Mouse (Mus musculus) liver (tissue): ENCODE results near the gene Syne3.

Source experiments
- DNase-seq: peaks from one replicate; pipeline ENCODE4 v3.0.0-alpha.2; 2020; ENCODE audit warnings: mixed read lengths

Gene Syne3

DNA sequence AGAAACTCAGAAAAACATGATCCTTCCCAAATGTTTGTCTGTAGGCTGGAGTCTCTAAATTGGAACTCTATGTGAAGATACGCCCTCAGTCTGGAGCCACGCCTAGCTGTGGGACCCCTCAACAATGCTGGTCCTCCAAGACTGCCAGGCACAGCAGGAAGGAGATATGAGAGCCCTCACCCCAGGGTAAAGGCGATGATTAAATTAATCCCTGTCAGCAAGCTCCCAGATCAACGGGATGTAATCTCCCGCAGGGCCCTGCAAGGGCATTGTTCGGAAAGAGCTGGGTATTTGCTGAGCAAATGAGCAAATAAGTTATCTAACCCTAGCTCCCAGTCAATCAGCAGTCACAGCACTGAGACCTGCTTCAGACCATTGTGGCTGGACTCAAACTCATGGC is 11.1 kb downstream of the Syne3 start:
- DNase-seq, result no peak

DNA sequence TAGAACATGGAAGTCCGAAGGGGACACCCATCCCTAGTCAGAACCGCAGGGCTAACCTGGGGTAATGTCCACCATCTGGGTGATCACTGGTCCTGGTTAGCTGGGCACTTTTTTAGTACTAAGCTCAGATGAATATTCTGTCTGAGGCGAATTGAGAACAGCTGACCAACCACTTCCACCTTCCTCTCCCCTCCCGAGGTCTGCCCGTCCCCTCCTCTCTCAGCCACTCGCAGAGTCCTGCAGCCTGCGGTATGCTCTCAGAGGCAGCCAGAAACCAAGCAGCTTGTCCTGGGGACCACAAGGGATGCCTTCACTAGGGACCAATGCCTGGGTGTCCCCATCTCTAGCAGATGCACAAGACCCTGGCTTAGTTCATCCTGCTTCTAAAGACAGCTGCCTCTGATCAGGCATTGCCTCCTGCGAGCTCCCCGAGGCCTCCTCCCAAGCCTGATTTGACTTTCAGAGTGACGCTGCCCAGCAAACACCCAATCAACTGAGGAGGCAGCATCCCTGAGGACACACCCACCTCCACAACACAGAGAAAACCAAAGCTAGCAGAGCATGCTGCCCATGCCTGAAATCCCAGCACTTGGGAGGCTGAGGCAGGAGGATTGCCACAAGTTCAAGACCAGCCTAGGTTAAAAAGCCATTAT is 11.8 kb downstream of the Syne3 start:
- peak; percentile 73 for DNase-seq

DNA sequence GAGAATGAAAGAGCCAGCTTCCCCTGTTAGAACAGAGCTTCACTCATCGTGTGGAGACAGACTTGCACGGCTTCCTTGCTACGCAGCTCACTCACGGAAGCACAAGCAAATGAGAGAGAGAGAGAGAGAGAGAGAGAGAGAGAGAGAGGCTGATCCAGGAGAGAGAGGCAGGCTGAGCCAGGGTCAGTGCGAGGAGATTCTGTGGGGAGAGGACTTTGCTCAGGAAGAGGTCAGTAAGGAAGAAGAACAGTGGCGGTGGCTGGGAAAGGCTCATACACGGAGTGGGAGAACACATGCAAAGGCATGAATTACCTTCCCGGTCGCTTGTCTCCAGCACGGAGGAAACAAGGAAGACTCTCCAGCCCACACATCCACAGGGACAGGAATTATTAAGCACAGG is 12.4 kb downstream of the Syne3 start:
- DNase-seq, result no peak

DNA sequence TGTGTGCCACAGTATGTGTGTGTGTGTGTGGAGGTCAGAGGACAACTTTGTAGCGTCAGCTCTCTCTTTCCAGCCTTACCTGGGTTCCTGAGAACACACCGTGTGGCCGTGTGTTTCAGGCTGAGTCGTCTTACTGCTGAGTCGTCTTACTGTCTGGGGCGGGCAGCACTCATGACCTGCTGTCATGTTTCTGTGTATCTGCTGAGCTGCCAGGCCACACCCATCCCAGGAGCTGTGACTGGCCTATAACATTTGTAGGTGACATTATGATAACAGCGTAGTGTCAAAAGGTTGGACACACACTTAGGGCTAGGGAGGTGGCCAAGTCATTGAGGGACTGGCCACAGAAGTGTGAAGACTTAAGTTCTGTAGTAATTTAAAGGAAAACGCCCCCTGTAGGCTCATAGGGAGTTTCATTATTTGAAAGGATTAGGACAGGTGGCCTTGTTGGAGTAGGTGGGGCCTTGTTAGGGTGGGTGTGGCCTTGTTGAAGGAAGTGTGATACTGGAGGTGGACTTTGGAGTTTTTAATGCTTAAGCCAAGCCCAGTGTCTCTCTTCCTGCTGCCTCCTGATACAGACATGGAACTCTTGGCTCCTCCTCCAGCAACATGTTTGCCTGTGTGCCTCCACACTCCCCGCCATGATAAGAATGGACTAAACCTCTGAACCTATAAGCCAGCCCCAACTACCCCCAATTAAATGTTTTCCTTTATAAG is 13.4 kb downstream of the Syne3 start:
- peak; percentile 73 for DNase-seq

DNA sequence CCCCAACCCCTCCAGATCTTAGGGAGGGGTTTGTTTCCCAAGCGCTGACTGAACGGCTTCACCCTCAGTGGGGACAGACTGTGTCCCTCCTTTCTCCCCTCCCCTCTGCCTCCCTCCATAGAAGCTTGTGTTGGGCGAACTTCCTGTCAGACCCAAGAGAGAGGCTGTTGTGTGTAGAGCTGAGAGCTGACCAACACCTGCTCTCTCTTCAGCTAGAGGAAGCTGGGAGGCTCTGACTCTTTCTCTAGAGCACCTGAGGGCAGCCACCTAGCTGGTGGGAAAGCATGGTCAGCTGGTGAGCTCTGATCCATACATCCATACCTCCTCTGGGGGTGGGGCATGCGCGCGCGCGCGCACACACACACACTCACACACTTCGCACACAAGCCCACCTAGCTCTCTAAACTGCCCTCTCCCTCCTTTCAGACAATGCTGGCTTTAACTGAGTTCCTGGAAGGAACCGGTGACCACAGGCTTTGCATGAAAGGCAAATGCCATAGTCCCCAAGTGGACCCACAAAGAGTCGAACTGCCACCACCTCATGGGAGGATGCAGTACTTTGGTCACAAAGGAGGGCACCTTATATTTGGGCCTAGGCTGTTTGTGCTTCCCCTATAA is 14.2 kb downstream of the Syne3 start:
- DNase-seq, result no peak

DNA sequence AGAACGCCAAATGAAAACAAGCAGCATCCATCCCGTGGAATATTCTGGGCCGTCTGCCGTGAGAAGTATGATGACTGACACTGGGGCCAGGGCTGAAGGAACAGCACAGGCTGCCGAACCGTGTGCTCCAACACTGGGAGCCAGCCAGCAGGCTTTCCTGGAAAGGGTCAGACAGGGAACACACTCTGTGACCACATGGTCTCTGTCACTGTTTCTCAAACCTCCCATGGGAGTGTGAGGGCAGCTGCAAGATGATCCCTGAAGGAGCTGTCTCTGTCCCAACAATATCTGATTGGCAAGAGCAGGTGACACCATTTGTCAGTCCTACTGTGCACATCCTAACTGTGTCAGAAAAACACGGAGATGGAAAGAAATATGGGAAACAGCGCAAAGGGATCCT is 16.8 kb downstream of the Syne3 start:
- DNase-seq, result no peak

DNA sequence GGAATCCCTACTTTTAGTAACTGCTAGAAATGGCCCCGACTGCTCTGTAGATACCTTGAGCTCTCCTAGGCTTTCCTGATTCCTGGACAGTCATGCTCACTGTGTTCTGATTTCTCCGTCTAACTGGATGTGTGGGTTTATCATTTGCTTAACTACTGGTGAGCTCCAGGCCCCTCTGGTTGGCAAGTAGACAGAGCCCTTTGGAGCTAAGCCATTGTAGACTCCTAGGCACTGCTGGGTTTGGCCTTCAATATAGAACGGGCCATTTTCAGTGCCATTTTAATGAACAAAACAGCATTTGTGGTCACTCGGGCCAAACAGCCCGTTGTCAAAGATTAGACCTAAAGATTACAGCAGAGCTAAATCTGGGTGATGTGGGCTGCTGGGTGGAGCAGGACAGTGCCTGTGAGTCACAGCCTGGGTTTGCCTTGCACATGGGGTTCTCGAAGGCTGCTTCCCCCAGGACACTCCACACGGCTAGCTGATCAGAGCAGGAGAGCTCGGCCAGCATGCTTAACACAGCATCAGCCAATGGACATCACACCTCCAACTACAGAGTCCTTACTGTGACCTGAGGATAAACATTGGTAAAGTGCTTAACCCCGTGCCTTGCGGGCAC is 17.4 kb downstream of the Syne3 start:
- no peak for DNase-seq

DNA sequence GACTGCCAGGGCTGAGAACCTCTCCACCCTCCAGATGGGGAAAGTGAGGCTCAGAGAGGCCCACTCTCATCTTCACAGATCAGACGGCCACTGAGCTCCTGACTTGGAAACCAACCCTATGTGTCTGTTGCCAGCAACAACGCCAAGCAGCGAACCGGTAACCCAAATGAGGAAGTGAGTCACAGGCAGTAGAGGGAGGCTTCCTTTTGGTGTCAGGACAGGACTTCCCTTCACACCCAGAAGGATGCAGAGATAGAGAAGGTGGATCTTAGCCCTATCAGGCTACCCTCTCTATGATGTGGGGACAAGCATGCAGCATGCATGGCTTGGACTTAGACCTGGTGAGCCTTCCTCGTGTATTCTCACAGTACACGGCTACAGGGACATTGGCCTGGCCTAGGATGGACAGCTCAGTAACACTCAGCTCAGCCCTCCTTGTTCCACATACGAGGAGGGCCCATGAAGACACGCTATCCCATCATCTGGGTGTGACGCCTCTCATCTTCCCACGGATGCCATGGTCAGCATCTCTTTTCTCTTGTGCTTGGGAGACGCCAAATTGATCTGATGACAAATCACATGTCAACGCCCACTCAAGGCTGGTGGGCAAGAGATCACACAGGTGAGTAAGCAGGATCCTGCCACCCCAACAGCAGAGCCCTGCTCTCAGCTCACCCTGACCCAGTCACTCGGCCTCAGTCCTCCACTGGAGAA is 18.7 kb downstream of the Syne3 start:
- no peak for DNase-seq

DNA sequence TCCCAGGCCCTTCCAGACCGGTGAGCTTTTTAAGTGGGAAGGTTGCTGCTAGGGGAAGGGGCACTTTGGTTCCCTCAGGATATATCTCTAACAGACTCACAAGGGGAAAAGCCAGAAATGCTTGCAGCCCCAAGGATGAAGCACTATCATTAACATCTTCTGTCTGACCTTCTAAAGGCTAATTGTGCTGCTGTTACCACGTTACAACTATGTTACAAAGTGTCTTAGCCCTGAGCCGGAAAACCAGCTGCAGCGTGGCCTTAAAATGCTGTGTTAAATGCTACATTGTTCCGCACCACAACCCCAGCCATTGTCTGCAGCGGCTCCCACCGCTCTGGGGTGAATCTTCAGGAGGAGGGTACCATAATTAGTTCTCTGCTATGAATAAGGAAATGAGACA is 21.7 kb downstream of the Syne3 start:
- DNase-seq, result no peak

DNA sequence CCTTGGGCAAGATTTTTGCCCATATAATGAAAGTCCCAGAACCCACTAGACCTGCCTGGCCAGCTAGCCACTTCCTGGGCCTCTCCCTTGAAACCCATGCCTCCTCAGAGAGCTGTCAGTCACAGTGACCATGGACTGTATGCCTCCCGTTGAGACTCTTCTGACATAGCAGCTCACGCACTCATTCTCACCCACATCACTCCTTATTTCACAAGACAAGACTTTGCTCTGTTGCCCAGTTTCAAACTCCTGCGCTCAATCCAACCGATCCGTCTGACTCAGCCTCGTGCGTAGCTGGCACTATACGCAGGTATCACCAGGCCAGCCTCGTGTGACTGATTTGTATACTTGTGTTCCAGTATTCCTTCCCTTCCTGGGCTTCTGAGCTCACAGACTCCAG is 22.8 kb downstream of the Syne3 start:
- DNase-seq, result no peak

DNA sequence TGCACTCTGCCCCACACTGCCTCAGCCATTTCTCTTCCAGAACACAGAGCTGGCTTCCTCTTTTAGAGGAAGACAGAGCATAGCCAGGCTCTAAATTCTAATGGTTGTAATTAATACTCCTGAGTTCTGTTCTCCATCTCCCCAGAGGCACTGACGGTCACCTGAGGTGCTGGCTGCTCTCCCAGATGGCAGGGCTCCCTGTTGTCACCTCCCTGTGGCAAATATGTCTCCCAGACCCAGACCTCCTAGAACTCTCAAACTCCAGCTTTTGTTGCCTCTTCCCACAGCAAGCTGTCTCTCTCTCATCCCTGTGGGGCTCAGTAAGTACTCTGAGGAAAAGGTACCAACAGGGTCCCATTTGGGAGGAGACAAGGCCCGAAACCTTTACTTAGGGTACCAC is 23.6 kb downstream of the Syne3 start:
- no peak for DNase-seq

DNA sequence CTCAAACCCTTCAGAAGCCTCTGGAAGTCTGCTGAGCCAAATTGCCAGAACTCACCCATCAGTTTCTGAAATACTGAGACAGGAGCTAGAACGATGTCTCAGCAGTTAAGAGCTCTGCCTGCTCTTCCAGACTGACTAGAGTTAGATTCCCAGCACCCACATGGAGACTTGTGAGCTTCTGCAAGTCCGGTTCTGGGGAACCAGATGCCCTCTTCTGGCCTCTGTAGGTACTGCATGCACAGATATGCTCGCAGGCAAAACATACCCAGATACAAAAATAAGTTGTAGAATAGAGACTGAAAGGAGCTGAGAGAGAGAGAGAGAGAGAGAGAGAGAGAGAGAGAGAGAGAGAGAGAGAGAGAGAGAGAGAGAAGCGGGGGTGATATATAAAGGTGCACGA is 24.5 kb downstream of the Syne3 start:
- peak; percentile 54 for DNase-seq

DNA sequence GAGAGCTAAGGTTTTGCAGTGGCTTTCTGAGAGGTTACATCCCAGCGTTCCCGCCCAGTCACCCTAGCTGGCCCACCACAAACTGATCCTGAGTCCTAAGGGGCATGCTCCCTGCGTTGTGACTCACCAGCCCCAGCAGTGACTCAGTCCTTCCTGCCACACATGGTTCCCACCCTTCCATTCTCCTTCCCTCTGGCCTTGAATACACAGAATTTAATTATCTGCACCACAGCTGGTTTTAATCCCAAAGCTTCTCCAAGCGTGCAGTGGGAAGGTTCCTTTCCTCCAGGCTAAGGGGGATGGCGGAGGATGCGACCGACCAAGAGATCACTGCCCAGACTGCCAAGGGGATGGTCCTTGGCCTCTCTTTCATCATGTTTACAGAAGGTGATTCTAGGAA is 26.1 kb downstream of the Syne3 start:
- no peak for DNase-seq

DNA sequence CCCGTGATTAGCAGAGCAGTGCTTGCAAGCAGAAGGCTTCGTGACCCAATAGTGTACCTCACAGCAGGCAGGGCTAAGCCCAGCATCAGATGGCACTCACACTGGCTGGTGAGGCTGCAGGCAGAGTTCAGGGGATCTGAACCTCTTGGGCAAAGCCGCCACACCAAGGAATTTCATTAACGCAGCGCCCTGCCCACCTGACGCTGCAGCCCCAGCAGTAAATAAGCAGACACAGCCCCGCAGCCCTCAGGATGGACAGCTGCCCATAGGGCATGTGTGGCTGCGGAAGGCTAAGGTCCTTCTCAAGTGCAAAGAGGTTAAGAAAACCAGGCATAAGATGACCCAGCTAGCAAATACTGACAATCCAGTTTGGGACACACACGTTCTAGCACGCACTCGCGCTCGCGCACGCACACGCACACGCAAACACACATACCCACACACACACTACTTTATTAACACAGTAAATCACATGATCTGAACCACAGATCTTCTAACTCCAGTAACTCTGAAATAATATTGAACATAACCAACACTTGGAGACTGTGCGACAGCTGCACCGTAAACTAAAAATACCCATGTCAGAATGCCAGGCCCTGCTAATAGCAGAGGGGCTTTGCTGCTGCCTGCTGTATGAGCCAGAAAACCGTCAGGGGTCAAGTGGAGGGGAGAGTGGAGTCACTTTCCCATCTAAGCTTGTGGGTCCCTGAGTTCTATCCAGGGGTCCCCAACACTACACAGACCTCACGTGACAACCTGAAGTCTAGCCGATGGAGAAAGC is 30.5 kb downstream of the Syne3 start:
- no peak for DNase-seq

DNA sequence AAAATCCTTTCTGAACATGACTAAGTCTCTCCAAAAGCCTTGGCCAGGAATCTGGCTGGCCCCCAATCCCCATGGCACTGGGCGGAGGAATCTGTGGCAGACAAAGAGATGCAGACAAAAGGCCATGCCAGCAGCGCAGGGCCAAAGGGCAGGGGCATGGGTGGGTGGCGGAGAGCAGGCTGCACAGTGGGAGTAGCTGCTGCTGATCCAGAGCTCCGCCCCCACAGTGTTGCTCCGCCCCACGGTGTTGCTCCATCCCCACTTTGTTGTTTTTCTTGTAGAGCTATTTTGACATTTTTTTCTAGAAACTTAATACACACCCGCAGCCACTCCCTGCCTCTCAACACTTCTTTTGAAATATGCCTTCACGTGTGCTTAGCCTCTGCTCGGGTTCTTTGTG is 31.2 kb downstream of the Syne3 start:
- no peak for DNase-seq

DNA sequence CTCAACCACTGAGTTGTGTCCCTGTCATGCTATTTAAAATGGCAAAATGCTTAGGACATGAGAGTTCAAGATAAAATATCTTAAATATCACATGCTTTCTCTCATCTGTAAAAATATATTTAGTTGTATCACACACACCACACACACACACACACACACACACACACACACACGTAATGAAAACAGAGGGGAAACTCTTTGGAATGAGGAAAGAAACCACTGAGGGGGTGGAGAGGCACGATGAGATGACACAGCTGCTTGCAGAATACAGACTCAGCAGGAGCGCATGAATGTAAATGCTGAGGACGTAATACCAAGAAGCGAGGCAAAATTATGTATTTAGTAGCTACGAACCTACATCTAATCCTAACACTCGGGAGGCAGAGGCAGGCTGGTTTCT is 32.7 kb downstream of the Syne3 start:
- no peak for DNase-seq

DNA sequence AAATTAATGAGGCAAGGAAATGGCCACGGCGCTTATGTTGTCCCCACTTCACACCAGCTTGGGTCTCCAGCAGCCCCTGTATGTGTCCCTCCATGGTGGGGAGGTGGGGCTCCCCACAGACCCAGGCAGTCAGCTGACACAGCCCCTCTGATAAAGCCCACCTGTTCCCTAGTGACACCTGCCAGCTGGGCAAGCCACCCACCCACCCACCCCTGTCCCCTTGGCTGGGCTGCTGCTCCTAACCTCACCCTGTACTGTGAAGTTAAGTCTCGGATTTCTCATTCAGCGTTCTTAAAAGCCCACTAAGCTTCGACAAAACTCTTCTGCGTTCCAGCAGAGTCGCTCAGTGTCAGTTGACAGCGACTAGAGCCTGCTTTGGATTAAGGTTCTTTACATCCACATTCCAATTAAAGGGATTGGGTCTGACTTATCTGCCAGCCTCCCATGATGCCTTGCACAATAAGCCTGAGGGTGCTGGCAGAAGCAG is 33.2 kb downstream of the Syne3 start:
- DNase-seq, result no peak

DNA sequence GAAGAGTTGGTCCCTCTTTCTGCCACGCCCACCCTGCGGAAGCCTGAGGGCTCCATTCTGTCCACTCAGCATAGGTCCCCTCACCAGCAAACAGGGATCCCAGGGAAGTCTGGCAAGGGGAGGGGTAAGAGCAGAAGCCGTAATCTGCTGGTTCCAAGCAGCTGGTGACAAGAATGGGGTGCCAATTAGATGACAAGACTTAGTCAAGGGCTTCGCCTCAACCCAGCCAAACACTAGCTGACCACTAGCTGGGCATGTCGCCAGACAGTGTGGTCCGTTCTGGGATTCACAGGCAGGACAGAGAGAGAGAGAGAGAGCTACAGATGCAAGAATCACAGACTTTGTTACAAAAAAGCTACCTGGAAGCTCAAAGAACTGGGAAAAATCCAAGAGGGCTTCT is 36.7 kb downstream of the Syne3 start:
- no peak for DNase-seq

DNA sequence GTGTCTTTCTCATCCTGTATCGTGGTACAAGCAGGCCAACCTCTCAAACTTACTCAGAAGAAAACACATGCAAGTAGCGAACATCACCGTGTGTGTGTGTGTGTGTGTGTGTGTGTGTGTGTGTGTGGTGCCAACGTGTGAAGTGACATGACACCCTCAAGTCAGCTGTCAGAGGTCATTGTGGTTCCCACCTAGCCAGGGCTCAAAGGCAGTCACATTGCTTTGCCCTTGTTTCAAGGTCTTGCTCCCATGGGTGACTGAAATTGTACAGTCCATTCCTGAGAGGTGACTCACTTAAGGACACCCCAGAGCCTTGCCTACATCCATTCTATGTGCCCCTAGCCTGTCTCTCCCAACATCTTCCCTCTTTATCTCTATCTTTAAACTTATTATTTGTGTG is 40.0 kb downstream of the Syne3 start:
- no peak for DNase-seq

DNA sequence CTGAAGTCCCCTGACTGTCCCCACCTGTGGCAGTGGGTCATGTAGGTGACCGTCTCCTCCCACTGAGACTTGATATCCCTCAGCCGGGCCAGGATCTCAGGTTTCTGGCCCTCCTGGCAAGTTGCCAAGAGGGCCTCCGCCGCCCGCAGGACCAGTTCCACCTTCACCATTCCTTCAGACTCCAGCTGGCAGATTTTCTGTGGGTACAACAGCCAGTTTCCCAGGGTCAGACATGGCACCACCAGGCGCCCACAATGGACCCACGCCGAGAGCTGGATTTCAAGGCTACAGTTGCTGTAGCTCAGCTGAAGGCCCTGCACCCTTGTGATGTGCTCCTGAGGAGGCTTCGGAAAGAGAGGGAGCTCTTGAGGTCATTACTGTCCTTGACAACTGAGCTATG is 40.4 kb downstream of the Syne3 start:
- no peak for DNase-seq

DNA sequence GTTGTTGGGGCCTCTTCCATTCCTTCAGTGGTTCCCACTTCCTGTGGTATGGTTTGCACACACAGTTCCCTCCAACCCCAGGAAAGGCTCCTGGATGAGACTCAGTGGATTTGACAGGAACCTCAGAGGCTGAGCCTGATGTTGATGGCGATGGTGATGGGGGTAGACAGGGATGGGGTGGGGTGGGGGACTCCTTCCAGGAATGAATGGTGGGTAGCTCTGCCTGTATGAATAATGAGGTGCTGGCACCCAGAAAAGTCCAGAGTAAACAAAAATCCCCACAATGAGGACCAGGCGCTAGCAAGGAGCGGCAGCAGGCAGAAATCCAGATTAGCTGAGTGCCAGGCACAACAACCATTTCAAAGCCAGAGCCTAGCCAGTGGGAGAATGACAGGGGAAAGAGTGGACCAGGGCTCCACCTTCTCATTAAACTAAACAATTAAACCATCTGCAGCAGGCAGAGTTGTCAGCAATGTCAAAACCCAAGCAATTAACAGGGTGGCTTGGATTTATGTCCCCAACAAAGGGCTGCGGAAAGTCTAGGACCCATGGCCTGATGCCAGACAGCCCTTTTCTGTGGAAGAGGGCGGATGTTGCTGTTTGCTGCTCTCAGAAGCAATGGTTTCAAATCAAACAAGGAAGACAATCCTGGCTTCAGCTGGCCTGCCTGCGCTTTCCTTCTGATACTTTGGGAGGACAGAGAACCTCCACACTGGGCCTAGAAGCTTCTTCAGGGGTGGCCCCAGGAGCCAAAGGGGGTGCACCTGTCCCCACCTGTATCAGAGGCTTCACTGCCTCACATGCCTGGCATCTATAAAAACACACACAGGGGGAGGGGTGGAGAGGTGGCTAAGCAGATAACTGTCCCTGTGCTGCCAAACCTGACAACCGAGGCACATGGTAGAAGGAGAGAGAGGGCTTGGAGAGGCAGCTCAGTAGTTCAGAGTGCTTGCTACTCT is 44.4 kb downstream of the Syne3 start:
- DNase-seq, result no peak
